Comparison of ENCODE assay signal across 9 mouse cellular contexts in genomic region chr5:140264825-140265575, GRCm38 (mm10). TPM values are rescaled to one million over a fixed set of nuclear protein-coding genes. Genes with fewer than 3 reads are reported as not detected.
DNase-seq lines count a peak whose midpoint lies in the region; ATAC-seq and TF ChIP-seq lines count a peak whose summit lies in the region.
"Had no signal": no experiment of that assay in that cellular context is flagged by ENCODE, and none has a peak within 500 bp of the region (broad histone marks: within the 10 kb centered on the region; RNA-seq: fewer than 3 reads in every experiment).

No protein-coding gene starts in this region.

- no peak for TF ChIP-seq POLR2A in thymus, adult 2 months (IDR thresholded peaks at IDR 0.05; ENCODE audit: control insufficient read depth, extremely low read depth, insufficient read depth, low read length, poor library complexity)

- H3K4me1 ChIP-seq in forebrain, embryonic 10.5 days = peaks cover 39% of the 10 kb centered on the region
- peaks cover 21% of the 10 kb centered on the region for H3K4me1 ChIP-seq in hindbrain, embryonic 14.5 days (replicated peaks; ENCODE audit: control insufficient read depth, insufficient read depth, low read length)
- H3K4me1 ChIP-seq in thymus, adult 2 months (replicated peaks; ENCODE audit: control insufficient read depth, insufficient read depth, low read length) = peaks cover 66% of the 10 kb centered on the region
- no peaks in the 10 kb centered on the region for H3K4me1 ChIP-seq in intestine, embryonic 16.5 days (ENCODE audit: control insufficient read depth, insufficient read depth, low read length)

- no peaks in the 10 kb centered on the region for H3K79me2 ChIP-seq in macrophage (ENCODE audit: inconsistent target)

- WGBS in forebrain, embryonic 10.5 days = 73% methylated on average over 5 of the region's 5 CpGs
- 72% methylated on average over 5 of the region's 5 CpGs for WGBS in hindbrain, embryonic 14.5 days
- whole genome bisulfite sequencing in macrophage (ENCODE audit: missing documents) = 69% methylated on average over 5 of the region's 5 CpGs
- WGBS in thymus, adult 2 months = 52% methylated on average over 5 of the region's 5 CpGs
- WGBS in intestine, embryonic 16.5 days = 85% methylated on average over 5 of the region's 5 CpGs

- H3K36me3 ChIP-seq in forebrain, embryonic 10.5 days (replicated peaks) = peaks cover 34% of the 10 kb centered on the region
- H3K36me3 ChIP-seq in hindbrain, embryonic 14.5 days (replicated peaks; ENCODE audit: control insufficient read depth, insufficient read depth) = no peaks in the 10 kb centered on the region
- H3K36me3 ChIP-seq in macrophage (ENCODE audit: inconsistent target) = no peaks in the 10 kb centered on the region
- H3K36me3 ChIP-seq in thymus, adult 2 months (ENCODE audit: control insufficient read depth, insufficient read depth, low read length) = no peaks in the 10 kb centered on the region
- H3K36me3 ChIP-seq in intestine, embryonic 16.5 days (ENCODE audit: control insufficient read depth, insufficient read depth, low read length) = no peaks in the 10 kb centered on the region

- DNase-seq in adrenal gland, postnatal 14 days = peak; percentile 35
- DNase-seq in adrenal gland, postnatal 10 days = no peak
- DNase-seq in forebrain, embryonic 10.5 days (ENCODE audit: extremely low spot score, low spot score) = no peak
- DNase-seq in hindbrain, embryonic 14.5 days (ENCODE audit: low spot score) = no peak
- DNase-seq in thymus, adult 2 months = peak; percentile 57
- no peak for DNase-seq in frontal cortex, postnatal 14 days (ENCODE audit: low spot score in 2 of 2)

- no peak for TF ChIP-seq CTCF in thymus, adult 2 months (IDR thresholded peaks at IDR 0.05; ENCODE audit: borderline replicate concordance, control insufficient read depth, extremely low read depth, insufficient read depth, low read length, poor library complexity)

- H3K27me3 ChIP-seq in forebrain, embryonic 10.5 days (ENCODE audit: poor library complexity, severe bottlenecking) = no peaks in the 10 kb centered on the region
- no peaks in the 10 kb centered on the region for H3K27me3 ChIP-seq in hindbrain, embryonic 14.5 days (ENCODE audit: control insufficient read depth, insufficient read depth, low read length)
- H3K27me3 ChIP-seq in thymus, adult 2 months (ENCODE audit: control insufficient read depth, insufficient read depth, low read length) = no peaks in the 10 kb centered on the region
- no peaks in the 10 kb centered on the region for H3K27me3 ChIP-seq in intestine, embryonic 16.5 days (replicated peaks; ENCODE audit: control insufficient read depth, insufficient read depth, low read length)
- H3K27me3 ChIP-seq: embryonic facial prominence, embryonic 13.5 days had no signal

- 0 out of 2 replicates have a peak overlapping the region, but pooled peaks have one; percentile 2 for H3K9ac ChIP-seq in hindbrain, embryonic 14.5 days
- H3K9ac ChIP-seq in intestine, embryonic 16.5 days (ENCODE audit: low read depth, low read length) = no peak overlapping the region
- H3K9ac ChIP-seq: embryonic facial prominence, embryonic 13.5 days had no signal

- no peaks in the 10 kb centered on the region for H3K9me3 ChIP-seq in forebrain, embryonic 10.5 days
- H3K9me3 ChIP-seq in hindbrain, embryonic 14.5 days (ENCODE audit: control insufficient read depth, low read length) = no peaks in the 10 kb centered on the region
- no peaks in the 10 kb centered on the region for H3K9me3 ChIP-seq in intestine, embryonic 16.5 days (ENCODE audit: control insufficient read depth, low read length)
- H3K9me3 ChIP-seq: embryonic facial prominence, embryonic 13.5 days had no signal

- H3K27ac ChIP-seq in forebrain, embryonic 10.5 days = peak overlapping the region; percentile 79
- H3K27ac ChIP-seq in hindbrain, embryonic 14.5 days = peak overlapping the region; percentile 44
- peak overlapping the region; percentile 85 for H3K27ac ChIP-seq in macrophage
- H3K27ac ChIP-seq in thymus, adult 2 months (ENCODE audit: control insufficient read depth, insufficient read depth, low read length) = peak overlapping the region; percentile 98
- H3K27ac ChIP-seq in intestine, embryonic 16.5 days (ENCODE audit: low read length) = no peak overlapping the region
- H3K27ac ChIP-seq: embryonic facial prominence, embryonic 13.5 days had no signal

- no peak overlapping the region for H3K4me3 ChIP-seq in forebrain, embryonic 10.5 days
- H3K4me3 ChIP-seq in hindbrain, embryonic 14.5 days (replicated peaks; ENCODE audit: low read length) = no peak overlapping the region
- H3K4me3 ChIP-seq in macrophage (ENCODE audit: inconsistent target) = no peak overlapping the region
- H3K4me3 ChIP-seq in thymus, adult 2 months (ENCODE audit: control insufficient read depth, insufficient read depth, low read length) = no peak overlapping the region
- H3K4me3 ChIP-seq in intestine, embryonic 16.5 days (ENCODE audit: low read length) = no peak overlapping the region
- H3K4me3 ChIP-seq: embryonic facial prominence, embryonic 13.5 days had no signal

- ATAC-seq in hindbrain, embryonic 14.5 days (ENCODE audit: low FRiP score) = no peak
- no peak for ATAC-seq in intestine, embryonic 16.5 days

- H3K4me2 ChIP-seq in hindbrain, embryonic 14.5 days (replicated peaks) = no peak overlapping the region
- H3K4me2 ChIP-seq in intestine, embryonic 16.5 days (ENCODE audit: low read depth, low read length) = no peak overlapping the region
- H3K4me2 ChIP-seq: embryonic facial prominence, embryonic 13.5 days had no signal

RNA-seq across cellular contexts. Expression of gene Mad1l1, which starts 56.4 kb away (rescaled TPM):
- total RNA-seq in adrenal gland, postnatal 14 days (2021) = 19.1 and 21.5 TPM in 2 replicates
- 10 to 100 TPM; 20.3 to 22.3 TPM for total RNA-seq in adrenal gland, postnatal 10 days (2021)
- 60.8 and 62.7 TPM in 2 replicates for polyA plus RNA-seq in forebrain, embryonic 10.5 days (2016; fragmentation: Nextera tagmentation; extraction: Ambion mirVana)
- polyA plus RNA-seq in hindbrain, embryonic 14.5 days (2014; fragmentation: Nextera tagmentation; extraction: Ambion mirVana) = 28.3 and 28.8 TPM in 2 replicates
- total RNA-seq in macrophage (2018; cell fraction: chromatin; rRNA removed) = 10 to 100 TPM; 11.1 to 80.6 (median 42.1) TPM
- total RNA-seq in macrophage (2018; cell fraction: cytosol; rRNA removed) = 10 to 100 TPM in 2 of 26 experiments, 1 to 10 TPM in 24; 5.4 to 10.9 (median 8.8) TPM
- 10 to 100 TPM in 19 of 26 experiments, 1 to 10 TPM in 7; 7.4 to 42.7 (median 13.9) TPM for total RNA-seq in macrophage (2018; cell fraction: nucleus; rRNA removed)
- polyA plus RNA-seq in macrophage (2018) = 9.0 to 15.3 TPM (median 15.3 TPM) in 3 replicates
- 197 and 252 TPM in 2 replicates for polyA plus RNA-seq in thymus, adult 2 months (2012; rRNA removed)
- 31.4 and 34.1 TPM in 2 replicates for polyA plus RNA-seq in intestine, embryonic 16.5 days (2015; fragmentation: Nextera tagmentation; extraction: Ambion mirVana)

RNA-seq across cellular contexts. Expression of gene Nudt1, which starts 56.5 kb away (rescaled TPM):
- 15.9 and 21.1 TPM in 2 replicates for total RNA-seq in adrenal gland, postnatal 14 days (2021)
- total RNA-seq in adrenal gland, postnatal 10 days (2021) = 10 to 100 TPM; 19.8 to 26.8 TPM
- 57.4 TPM in 2 replicates for polyA plus RNA-seq in forebrain, embryonic 10.5 days (2016; fragmentation: Nextera tagmentation; extraction: Ambion mirVana)
- 19.2 and 26.5 TPM in 2 replicates for polyA plus RNA-seq in hindbrain, embryonic 14.5 days (2014; fragmentation: Nextera tagmentation; extraction: Ambion mirVana)
- total RNA-seq in macrophage (2018; cell fraction: chromatin; rRNA removed) = 10 to 100 TPM in 2 of 26 experiments, 1 to 10 TPM in 18, not detected in 6; 1.1 to 16.3 (median 5.5) TPM
- total RNA-seq in macrophage (2018; cell fraction: cytosol; rRNA removed) = 10 to 100 TPM in 9 of 26 experiments, 1 to 10 TPM in 17; 3.7 to 18.7 (median 7.4) TPM
- total RNA-seq in macrophage (2018; cell fraction: nucleus; rRNA removed) = 10 to 100 TPM in 2 of 26 experiments, 1 to 10 TPM in 23, under 1 TPM in 1; 0.69 to 15.1 (median 4.1) TPM
- polyA plus RNA-seq in macrophage (2018) = 4.4 to 8.5 TPM (median 5.7 TPM) in 3 replicates
- polyA plus RNA-seq in thymus, adult 2 months (2012; rRNA removed) = 23.3 and 25.0 TPM in 2 replicates
- polyA plus RNA-seq in intestine, embryonic 16.5 days (2015; fragmentation: Nextera tagmentation; extraction: Ambion mirVana) = 48.6 and 48.8 TPM in 2 replicates

Comparison
In these comparisons a context has a peak if more than half of its experiments do, and no peak if none do; other contexts are left out.
1. DNase-seq: peak in adrenal gland, postnatal 14 days (single experiment) and thymus, adult 2 months (single experiment); none in adrenal gland, postnatal 10 days (single experiment), forebrain, embryonic 10.5 days (single experiment), hindbrain, embryonic 14.5 days (single experiment) and frontal cortex, postnatal 14 days (0 of 2).